Mouse (Mus musculus) left cerebral cortex, postnatal 36 days (tissue): ENCODE measurements at regions not wholly inside any gene's neighbourhood (a gene's known extent, or its start where the extent isn't known, plus 50 kb on each side); places are given as distances from the start of the nearest gene placed in this dataset. TPM values are rescaled to one million over a fixed set of nuclear protein-coding genes. Genes with fewer than 3 reads are reported as not detected.
A peak's percentile ranks its signal among the peaks of the same experiment; 100 is the strongest.
"Not testable (repeated sequence)": the region's sequence is repeated elsewhere in the genome, so short reads cannot be mapped to it uniquely, and the experiment has no call there.

ENCODE experiments used
- DNase-seq, 2 experiments: peaks; one replicate each; pipeline ENCODE4 v3.0.0; 2021 to 2022; ENCODE audit warnings: low spot score in 2 of 2, mixed read lengths in 1 of 2
- intact Hi-C: fragments of 180-260 bp; cut with DNase I; formaldehyde crosslinking; loops from one replicate; pipeline ENCODE4 v1.15.1; 2025
- microRNA-seq: library from miRNA; unstranded; fragments of <30 nt; microRNA quantifications from one replicate; pipeline ENCODE4 v1.2.0, GENCODE M21; 2022

GRCm38 (mm10) chrX:103532620-103533199, 97.7 kb upstream of the Zcchc13 start:
- intact Hi-C loops, result loop anchor here (5.0 kb wide), 1 partner anchor 40 kb away; no protein-coding TSS in a partner anchor
- peak; percentile 33 to 49 for DNase-seq

- DNase-seq, result peak; percentile 7 to 24
- intact Hi-C loops, result loop anchor here (5.0 kb wide), 1 partner anchor 41 kb away; no protein-coding TSS in a partner anchor
These were observed 97.1 kb upstream of the Zcchc13 start for GRCm38 (mm10) chrX:103533306-103533705.

GRCm38 (mm10) chrX:103533831-103534230, 96.6 kb upstream of the Zcchc13 start:
- intact Hi-C loops, result loop anchor here (5.0 kb wide), 1 partner anchor 42 kb away; no protein-coding TSS in a partner anchor
- DNase-seq, result no peak

- no peak for DNase-seq
- intact Hi-C loops, result no loop called here
These were observed 83.7 kb upstream of the Zcchc13 start for GRCm38 (mm10) chrX:103546490-103547202.

- DNase-seq, result peak in 1 of 2 experiments; percentile 27
- intact Hi-C loops, result no loop called here
These were observed 79.1 kb upstream of the Zcchc13 start for GRCm38 (mm10) chrX:103551304-103551703.

GRCm38 (mm10) chrX:103553196-103553595, 77.2 kb upstream of the Zcchc13 start:
- DNase-seq, result no peak
- intact Hi-C loops, result no loop called here

- intact Hi-C loops, result no loop called here
- DNase-seq, result no peak
These were observed 76.8 kb upstream of the Zcchc13 start for GRCm38 (mm10) chrX:103553605-103554004.

GRCm38 (mm10) chrX:103555041-103555986, 75.1 kb upstream of the Zcchc13 start:
- intact Hi-C loops, result not testable (repeated sequence)
- DNase-seq, result peak in 1 of 2 experiments; percentile 35

- intact Hi-C loops, result no loop called here
- peak in 1 of 2 experiments; percentile 21 for DNase-seq
These were observed 74.3 kb upstream of the Zcchc13 start for GRCm38 (mm10) chrX:103556046-103556445.

- intact Hi-C loops, result no loop called here
- DNase-seq, result no peak
These were observed 73.5 kb upstream of the Zcchc13 start for GRCm38 (mm10) chrX:103556681-103557490.

GRCm38 (mm10) chrX:103557496-103557895, 72.9 kb upstream of the Zcchc13 start:
- no peak for DNase-seq
- intact Hi-C loops, result no loop called here

GRCm38 (mm10) chrX:103563531-103564246, 66.7 kb upstream of the Zcchc13 start:
- intact Hi-C loops, result loop anchor here (1.0 kb wide), 1 partner anchor 70 kb away; no protein-coding TSS in a partner anchor
- peak; percentile 82 to 88 for DNase-seq

- intact Hi-C loops, result no loop called here
- DNase-seq, result no peak
These were observed 57.0 kb upstream of the Zcchc13 start for GRCm38 (mm10) chrX:103573344-103573743.

- intact Hi-C loops, result no loop called here
- no peak for DNase-seq
These were observed 50.9 kb upstream of the Zcchc13 start for GRCm38 (mm10) chrX:103579484-103579883.

Small RNA genes in the stretch of these regions (microRNA-seq; reads per million reads assigned to microRNA genes)
- gene Mir374b (not detected), gene Mir374c (not detected), gene Mir421 (265 reads per million, percentile 65 among the genes with 10 or more reads in this experiment)
